Mouse (Mus musculus): ENCODE results near the gene Slc2a5. TPM values are rescaled to one million over a fixed set of nuclear protein-coding genes. Genes with fewer than 3 reads are reported as not detected.
A peak's percentile ranks its signal among the peaks of the same experiment; 100 is the strongest.

Slc2a5 gene
- total and polyA plus RNA-seq, 3 experiments, result 0.58 to 4.9 TPM; not detected in 1

DNA sequence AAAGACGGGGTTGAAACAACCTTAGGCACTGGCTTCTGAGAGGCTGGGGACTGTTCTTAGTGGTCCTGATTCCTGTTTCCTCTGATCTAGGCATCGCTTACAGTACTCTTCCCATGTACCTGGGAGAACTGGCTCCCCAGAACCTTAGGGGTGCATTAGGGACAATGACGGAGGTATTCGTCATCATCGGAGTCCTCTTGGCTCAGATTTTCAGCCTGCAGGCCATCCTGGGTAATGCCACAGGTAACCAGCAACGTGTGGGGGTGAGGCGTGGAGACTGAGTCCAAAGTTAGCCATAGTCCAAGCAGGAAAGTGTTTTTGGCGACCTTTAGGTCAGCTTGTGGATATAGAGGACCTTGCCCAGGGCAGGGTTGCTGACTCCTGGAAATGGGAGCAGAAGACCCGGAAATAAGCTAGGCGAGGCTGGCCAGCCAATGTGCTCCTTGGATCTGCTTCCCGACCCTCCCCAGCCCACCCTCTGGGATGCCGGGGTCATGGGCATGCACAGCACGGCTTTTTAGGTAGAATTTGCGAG, 38.3 kb downstream of the Slc2a5 start:
- no peak overlapping the region for H3K27ac ChIP-seq (ENCODE audit: control insufficient read depth, low read depth, low read length)
- H3K4me3 ChIP-seq (ENCODE audit: control insufficient read depth in 1 of 2, insufficient read depth in 1 of 2, low read depth in 2 of 2, low read length in 2 of 2), result no peak overlapping the region
- H3K9me3 ChIP-seq (replicated peaks; ENCODE audit: insufficient read depth, low read length), result no peaks in the 10 kb centered on the region
- H3K27me3 ChIP-seq (ENCODE audit: control insufficient read depth in 1 of 2, insufficient read depth in 2 of 2, low read length in 2 of 2), result no peaks in the 10 kb centered on the region; a peak in 1 of 4 replicates
- no peaks in the 10 kb centered on the region for H3K79me2 ChIP-seq (ENCODE audit: control insufficient read depth, insufficient read depth, low read length, poor library complexity)
- DNase-seq (ENCODE audit: low read depth, low spot score), result no peak
- peaks cover 0 to 9% of the 10 kb centered on the region in 2 experiments; a peak in 1 of 4 replicates for H3K4me1 ChIP-seq (ENCODE audit: control insufficient read depth in 1 of 2, insufficient read depth in 2 of 2, low read length in 2 of 2)
- TF ChIP-seq TBP (IDR thresholded peaks at IDR 0.05; ENCODE audit: low read depth, low read length), result no peak
- H3K36me3 ChIP-seq (ENCODE audit: control insufficient read depth in 1 of 2, insufficient read depth in 2 of 2, low read length in 2 of 2), result peaks cover 0 to 2% of the 10 kb centered on the region in 2 experiments; a peak in 1 of 4 replicates
- H3K9ac ChIP-seq (ENCODE audit: control insufficient read depth, low read depth, low read length, poor library complexity, severe bottlenecking), result no peak overlapping the region

DNA sequence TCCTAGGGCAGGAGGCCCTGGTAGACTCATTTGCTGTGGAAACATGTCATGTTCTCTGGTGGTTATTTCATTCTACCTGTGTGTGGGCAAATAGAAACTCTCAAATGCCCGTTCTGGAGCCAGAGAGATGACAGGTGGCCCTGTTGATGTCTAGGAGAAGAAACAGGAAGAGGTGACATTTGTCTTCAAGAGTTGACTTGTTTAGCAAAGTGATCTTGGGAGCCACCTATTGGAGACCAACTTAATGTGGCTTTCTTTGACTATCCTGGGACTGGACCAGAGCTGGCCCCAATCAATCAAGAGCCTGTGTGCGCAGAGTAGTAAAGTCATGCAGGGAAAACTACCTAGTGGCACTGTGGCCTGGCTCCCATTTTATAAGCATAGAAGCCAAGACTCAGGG, 40.4 kb downstream of the Slc2a5 start:
- no peak overlapping the region for H3K27ac ChIP-seq (ENCODE audit: control insufficient read depth, low read depth, low read length)
- no peak overlapping the region for H3K9ac ChIP-seq (ENCODE audit: control insufficient read depth, low read depth, low read length, poor library complexity, severe bottlenecking)
- no peak for TF ChIP-seq ETS1 (IDR thresholded peaks at IDR 0.05; ENCODE audit: low read depth, low read length)
- no peak for TF ChIP-seq TBP (IDR thresholded peaks at IDR 0.05; ENCODE audit: low read depth, low read length)
- TF ChIP-seq BHLHE40 (IDR thresholded peaks at IDR 0.05; ENCODE audit: borderline replicate concordance, low read depth, low read length), result no peak
- no peak for TF ChIP-seq ELF1 (IDR thresholded peaks at IDR 0.05; ENCODE audit: low read depth, low read length)
- TF ChIP-seq HCFC1 (IDR thresholded peaks at IDR 0.05; ENCODE audit: low read depth, low read length), result no peak
- H3K27me3 ChIP-seq (ENCODE audit: control insufficient read depth in 1 of 2, insufficient read depth in 2 of 2, low read length in 2 of 2), result no peaks in the 10 kb centered on the region; a peak in 1 of 4 replicates
- H3K9me3 ChIP-seq (replicated peaks; ENCODE audit: insufficient read depth, low read length), result no peaks in the 10 kb centered on the region
- no peak overlapping the region for H3K4me3 ChIP-seq (ENCODE audit: control insufficient read depth in 1 of 2, insufficient read depth in 1 of 2, low read depth in 2 of 2, low read length in 2 of 2)
- DNase-seq (ENCODE audit: low read depth, low spot score), result no peak
- H3K36me3 ChIP-seq (ENCODE audit: control insufficient read depth in 1 of 2, insufficient read depth in 2 of 2, low read length in 2 of 2), result no peaks in the 10 kb centered on the region
- H3K79me2 ChIP-seq (ENCODE audit: control insufficient read depth, insufficient read depth, low read length, poor library complexity), result no peaks in the 10 kb centered on the region
- peaks cover 0 to 5% of the 10 kb centered on the region in 2 experiments; a peak in 1 of 4 replicates for H3K4me1 ChIP-seq (ENCODE audit: control insufficient read depth in 1 of 2, insufficient read depth in 2 of 2, low read length in 2 of 2)

DNA sequence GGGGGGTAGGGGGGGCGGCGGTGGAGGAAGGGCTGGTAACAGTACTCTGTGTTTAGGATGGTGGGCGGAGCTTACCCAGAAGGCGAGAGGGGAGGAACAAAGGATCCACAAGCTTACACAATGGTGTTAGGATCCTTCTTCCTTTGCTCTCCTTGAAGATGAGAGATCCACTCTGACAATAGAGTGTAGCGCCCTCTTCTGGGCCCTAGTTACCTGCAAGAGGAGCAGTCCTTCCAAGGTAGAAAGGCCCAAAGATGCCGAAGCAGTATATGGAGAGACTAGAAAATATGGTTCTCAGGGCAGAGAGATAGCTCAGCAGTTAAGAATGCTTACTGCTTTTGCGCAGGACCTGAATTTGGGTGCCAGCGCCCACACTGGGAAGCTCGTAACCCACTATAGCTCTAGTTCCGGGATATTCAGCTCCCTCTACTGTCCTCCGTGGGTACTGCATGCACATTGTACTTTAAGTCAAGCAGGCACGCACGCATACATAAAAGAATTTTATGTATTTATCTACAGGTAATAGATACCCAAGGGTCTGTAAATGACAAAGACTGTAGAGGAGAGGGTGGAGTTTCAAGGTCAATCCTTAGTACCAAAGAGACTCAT, 43.6 kb downstream of the Slc2a5 start:
- H3K27me3 ChIP-seq (ENCODE audit: control insufficient read depth in 1 of 2, insufficient read depth in 2 of 2, low read length in 2 of 2), result peaks cover 0 to under 1% of the 10 kb centered on the region in 2 experiments; a peak in 1 of 4 replicates
- no peaks in the 10 kb centered on the region for H3K36me3 ChIP-seq (ENCODE audit: control insufficient read depth in 1 of 2, insufficient read depth in 2 of 2, low read length in 2 of 2)
- no peaks in the 10 kb centered on the region for H3K4me1 ChIP-seq (ENCODE audit: control insufficient read depth in 1 of 2, insufficient read depth in 2 of 2, low read length in 2 of 2)
- no peak overlapping the region for H3K9ac ChIP-seq (ENCODE audit: control insufficient read depth, low read depth, low read length, poor library complexity, severe bottlenecking)
- H3K4me3 ChIP-seq (ENCODE audit: control insufficient read depth in 1 of 2, insufficient read depth in 1 of 2, low read depth in 2 of 2, low read length in 2 of 2), result no peak overlapping the region
- H3K9me3 ChIP-seq (replicated peaks; ENCODE audit: insufficient read depth, low read length), result no peaks in the 10 kb centered on the region
- no peak overlapping the region for H3K27ac ChIP-seq (ENCODE audit: control insufficient read depth, low read depth, low read length)
- no peaks in the 10 kb centered on the region for H3K79me2 ChIP-seq (ENCODE audit: control insufficient read depth, insufficient read depth, low read length, poor library complexity)
- DNase-seq (ENCODE audit: low read depth, low spot score), result peak; percentile 67
- TF ChIP-seq RAD21 (IDR thresholded peaks at IDR 0.05; ENCODE audit: low read depth, low read length) (no peak), MYC (IDR thresholded peaks at IDR 0.05; ENCODE audit: low read depth, low read length) (no peak), MAFK (IDR thresholded peaks at IDR 0.05; ENCODE audit: borderline replicate concordance, low read depth, low read length) (no peak), NELFE (IDR thresholded peaks at IDR 0.05; ENCODE audit: low read depth, low read length) (no peak), E2F4 (IDR thresholded peaks at IDR 0.05; ENCODE audit: borderline replicate concordance, low read depth, low read length) (no peak), TAL1 (IDR thresholded peaks at IDR 0.05; ENCODE audit: low read length) (no peak), CTCF (IDR thresholded peaks at IDR 0.05 in 2 of 3, conservative IDR thresholded peaks at IDR 0.05 in 1 of 3; ENCODE audit: control insufficient read depth in 1 of 3, insufficient read depth in 1 of 3, low read depth in 2 of 3, low read length in 3 of 3, poor library complexity in 1 of 3, severe bottlenecking in 1 of 3) (peak; percentile 57 to 82 (median 62)), ELF1 (IDR thresholded peaks at IDR 0.05; ENCODE audit: low read depth, low read length) (peak; percentile 84), POLR2AphosphoS2 (IDR thresholded peaks at IDR 0.05; ENCODE audit: low read length) (no peak), MEF2A (IDR thresholded peaks at IDR 0.05; ENCODE audit: extremely low read depth, insufficient replicate concordance, low read depth, low read length, poor library complexity, severe bottlenecking) (no peak), SMC3 (IDR thresholded peaks at IDR 0.05; ENCODE audit: low read depth, low read length) (0 out of 2 replicates have a peak, but pooled peaks have one; percentile 1)

Measured in MEL (cell line).